Mouse (Mus musculus) embryo, embryonic 11 days (tissue): ENCODE results near the gene Tas2r143.

ENCODE experiments used
- DNase-seq: peaks from one replicate; pipeline ENCODE4 v3.0.0-alpha.2; 2015

Tas2r143 gene

DNA sequence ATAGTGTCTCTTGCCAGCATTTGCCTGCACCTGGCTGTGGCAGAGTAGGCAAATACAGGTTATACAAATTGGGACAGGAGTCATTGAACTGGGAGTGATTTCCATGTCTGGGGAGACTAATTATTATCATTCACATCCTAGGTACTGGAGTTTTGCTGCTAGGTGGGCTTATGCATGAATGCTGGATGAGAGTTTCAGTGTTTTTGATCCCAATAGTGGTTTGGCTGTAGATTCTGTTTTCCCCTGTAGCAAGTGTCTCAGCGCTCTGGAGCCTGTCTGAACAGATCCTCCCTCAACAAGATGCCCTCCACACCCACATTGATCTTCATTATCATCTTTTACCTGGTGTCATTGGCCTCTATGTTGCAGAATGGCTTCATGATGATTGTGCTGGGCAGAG is at the start of gene Tas2r143:
Gene Tas2r143, plus strand, starts transcription at position 301 of the 400 bp plus-strand sequence.
- no peak for DNase-seq

DNA sequence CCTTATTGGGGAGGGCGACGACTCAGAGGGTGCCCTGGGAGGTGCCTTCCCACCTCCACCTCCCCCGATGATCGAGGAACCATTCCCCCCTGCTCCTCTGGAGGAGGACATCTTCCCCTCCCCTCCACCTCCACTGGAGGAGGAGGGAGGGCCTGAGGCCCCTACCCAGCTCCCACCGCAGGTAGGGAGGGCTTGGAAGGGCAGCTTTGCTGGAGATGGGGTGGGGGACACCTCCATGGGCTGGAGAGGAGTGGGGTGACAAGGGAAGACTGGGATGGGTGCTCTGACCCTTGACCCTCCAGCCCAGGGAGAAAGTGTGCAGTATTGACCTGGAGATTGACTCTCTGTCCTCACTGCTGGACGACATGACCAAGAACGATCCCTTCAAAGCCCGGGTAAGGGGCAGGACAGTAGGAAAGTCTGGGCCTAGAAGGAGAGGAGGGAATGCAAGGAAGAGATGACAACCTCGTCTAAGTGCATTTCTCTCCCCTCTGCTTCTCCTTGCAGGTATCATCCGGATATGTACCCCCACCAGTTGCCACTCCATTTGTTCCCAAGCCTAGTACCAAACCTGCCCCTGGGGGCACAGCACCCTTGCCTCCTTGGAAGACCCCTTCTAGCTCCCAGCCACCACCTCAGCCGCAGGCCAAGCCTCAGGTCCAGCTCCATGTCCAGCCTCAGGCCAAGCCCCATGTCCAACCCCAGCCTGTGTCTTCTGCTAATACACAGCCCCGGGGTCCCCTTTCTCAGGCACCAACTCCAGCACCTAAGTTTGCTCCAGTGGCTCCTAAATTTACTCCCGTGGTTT is 48.9 kb upstream of the Tas2r143 start:
- DNase-seq = no peak

DNA sequence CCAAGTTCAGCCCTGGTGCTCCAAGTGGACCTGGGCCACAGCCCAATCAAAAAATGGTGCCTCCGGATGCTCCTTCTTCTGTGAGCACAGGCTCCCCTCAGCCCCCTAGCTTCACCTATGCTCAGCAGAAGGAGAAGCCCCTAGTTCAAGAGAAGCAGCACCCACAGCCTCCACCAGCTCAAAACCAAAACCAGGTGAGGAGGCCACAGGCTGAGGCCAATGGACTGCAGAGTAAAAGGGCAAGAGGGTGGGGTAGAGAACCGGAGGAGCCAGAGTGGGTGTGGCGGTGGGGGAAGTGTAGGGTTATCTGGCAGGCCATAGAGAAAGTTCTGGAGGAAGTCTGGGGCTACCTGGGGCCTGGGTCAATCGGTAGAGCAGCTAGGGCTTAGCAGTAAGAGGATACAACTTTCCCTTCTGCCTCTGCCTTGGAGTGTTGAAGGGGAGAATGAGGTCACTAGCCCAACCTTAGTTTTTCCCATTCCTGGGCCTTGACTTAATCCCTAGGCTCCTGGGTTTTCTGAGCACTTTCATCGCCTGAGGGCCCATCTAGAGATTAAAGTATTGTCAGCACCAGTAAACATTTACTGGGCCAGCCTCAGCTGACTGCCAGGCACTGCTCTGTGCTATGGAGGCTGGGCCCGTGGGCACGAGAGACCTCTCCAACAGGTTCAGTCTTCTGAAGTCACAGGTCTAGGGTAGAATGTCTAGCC is 48.1 kb upstream of the Tas2r143 start:
- DNase-seq = no peak

GRCm38 (mm10) chr6:42352486-42352846 is 47.6 kb upstream of the Tas2r143 start:
- no peak for DNase-seq

DNA sequence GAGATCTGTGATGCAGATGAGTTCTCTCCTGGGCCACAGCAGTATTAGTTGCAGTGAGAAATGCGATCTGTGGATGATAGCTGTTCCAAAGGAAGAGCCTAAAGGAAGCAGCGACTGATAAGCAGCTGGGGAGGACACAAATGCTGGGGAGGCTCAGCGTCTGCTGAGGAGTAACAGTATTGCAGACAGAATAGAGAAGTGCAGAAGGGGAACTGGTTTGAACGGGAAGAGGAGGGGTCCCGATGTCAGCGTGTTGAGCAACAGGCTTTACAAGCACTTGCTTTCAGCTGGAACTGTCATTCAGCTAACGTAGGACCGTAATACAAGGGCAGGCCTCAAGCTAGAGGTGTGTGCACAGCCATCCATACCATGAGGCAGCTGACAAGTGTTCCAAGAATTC is 46.9 kb upstream of the Tas2r143 start:
- no peak for DNase-seq

- DNase-seq = no peak
Measured at GRCm38 (mm10) chr6:42354076-42355019, 45.7 kb upstream of the Tas2r143 start.

GRCm38 (mm10) chr6:42355366-42355765 is 44.7 kb upstream of the Tas2r143 start:
- DNase-seq = no peak

DNA sequence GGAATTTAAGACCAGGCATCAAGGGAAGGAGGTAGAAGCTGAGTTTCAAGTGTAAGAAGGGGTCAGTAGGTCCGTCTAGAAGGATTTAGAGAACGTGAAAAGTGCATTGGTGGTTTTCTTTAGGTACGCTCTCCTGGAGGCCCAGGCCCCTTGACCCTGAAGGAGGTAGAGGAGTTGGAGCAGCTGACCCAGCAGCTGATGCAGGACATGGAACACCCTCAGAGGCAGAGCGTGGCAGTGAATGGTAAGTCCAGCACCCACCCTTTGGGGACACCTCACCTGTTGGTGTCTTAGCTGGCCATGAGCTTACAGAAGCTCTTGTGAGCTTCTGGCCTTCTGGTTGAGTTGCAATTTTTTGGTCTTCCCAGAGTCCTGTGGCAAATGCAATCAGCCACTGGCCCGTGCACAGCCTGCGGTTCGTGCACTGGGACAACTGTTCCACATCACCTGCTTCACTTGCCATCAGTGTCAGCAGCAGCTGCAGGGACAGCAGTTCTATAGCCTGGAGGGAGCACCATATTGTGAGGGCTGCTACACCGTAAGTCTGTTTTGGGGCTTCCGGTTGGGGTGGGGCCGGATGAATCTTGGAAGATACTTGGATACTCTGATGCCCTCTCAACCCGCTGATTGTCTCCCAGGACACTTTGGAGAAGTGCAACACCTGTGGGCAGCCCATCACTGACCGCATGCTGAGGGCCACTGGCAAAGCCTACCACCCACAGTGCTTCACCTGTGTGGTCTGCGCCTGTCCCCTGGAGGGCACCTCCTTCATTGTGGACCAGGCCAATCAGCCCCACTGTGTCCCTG is 44.0 kb upstream of the Tas2r143 start:
- DNase-seq = no peak

DNA sequence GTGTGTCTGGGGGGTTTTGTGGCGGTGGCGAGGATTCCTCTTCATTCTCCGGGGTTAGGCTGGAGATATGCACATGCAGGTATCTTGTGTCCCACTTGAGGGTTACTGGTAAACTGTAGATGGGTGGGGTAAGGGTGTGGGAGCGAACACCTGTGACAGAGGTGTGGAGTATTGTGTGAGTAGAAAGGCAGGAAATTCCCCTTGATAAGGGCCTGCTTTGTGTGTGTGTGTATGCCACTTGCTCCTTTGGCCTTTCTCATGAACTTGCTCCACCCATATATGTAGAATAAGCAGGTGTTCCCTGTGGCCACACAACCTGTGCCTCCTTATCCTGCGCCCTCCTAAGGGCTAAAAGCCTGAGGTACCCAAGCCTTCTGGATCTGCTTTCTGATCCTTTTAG is 43.1 kb upstream of the Tas2r143 start:
- DNase-seq = no peak

GRCm38 (mm10) chr6:42357901-42358300 is 42.1 kb upstream of the Tas2r143 start:
- no peak for DNase-seq

- no peak for DNase-seq
Measured at GRCm38 (mm10) chr6:42358901-42359300, 41.1 kb upstream of the Tas2r143 start.

DNA sequence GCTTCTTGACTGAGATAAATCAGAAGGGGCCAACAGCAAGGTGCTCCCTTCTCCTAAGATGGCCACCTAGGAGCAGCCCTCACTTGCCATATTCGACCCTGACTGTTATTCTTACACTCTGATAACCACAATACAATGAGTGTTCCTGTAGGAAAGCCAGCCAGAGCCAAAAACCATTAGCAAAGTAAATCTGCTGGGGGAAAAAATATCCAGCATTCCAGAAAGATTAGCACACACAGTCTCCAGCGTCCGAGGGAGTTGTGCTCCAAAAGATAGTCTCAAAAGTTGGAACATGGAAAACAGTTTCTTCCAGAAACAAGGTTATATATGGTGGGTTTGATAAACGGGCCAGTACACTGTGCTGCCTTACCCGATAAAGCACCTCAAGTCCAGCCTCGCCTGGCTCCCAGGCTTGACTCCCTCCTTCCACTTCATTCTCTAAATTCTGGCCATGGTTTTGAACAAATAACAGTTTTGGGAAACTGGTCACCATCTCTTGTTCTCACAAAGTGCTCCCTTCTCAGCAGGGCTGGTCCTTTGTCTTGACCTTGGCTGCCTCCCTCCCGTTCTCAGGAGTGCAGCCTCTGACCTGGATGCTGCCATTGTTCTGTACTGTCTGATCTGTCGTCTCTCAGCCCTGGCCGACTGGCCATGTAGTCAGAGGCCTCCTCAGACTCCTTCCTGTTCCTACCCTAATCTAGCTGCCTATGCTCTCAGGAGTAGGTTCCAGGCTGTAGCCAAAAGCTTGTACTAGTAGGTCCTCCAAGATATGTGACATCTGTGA is 40.5 kb upstream of the Tas2r143 start:
- DNase-seq = no peak

DNA sequence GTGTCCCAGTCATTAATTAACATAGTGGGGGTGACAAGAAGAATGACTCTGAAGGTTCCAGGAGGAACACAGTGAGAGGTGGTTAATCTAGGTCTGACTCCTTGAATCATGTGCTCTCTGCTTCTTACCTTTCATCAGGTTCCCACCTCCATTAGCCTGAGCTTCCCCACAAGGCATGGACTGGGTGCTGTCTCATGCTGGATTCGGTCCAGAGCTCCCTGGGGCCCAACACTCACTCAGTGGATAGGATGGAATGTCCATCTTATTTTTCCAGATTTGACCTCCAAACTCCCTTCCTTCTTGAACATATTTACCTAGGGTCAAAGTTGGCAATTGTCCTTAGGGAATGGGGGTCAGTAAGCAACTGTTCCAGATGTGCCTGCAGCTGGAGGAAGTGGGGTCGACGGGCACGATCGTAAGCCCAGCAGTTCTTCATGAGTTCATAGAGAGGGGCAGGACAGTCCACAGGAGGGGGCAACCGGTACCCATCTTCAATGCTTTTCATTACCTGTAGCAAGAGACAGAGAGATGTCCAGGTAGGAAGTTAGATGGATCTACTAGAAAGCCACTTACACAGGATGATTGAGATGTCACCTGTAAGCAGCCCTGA is 39.7 kb upstream of the Tas2r143 start:
- no peak for DNase-seq

DNA sequence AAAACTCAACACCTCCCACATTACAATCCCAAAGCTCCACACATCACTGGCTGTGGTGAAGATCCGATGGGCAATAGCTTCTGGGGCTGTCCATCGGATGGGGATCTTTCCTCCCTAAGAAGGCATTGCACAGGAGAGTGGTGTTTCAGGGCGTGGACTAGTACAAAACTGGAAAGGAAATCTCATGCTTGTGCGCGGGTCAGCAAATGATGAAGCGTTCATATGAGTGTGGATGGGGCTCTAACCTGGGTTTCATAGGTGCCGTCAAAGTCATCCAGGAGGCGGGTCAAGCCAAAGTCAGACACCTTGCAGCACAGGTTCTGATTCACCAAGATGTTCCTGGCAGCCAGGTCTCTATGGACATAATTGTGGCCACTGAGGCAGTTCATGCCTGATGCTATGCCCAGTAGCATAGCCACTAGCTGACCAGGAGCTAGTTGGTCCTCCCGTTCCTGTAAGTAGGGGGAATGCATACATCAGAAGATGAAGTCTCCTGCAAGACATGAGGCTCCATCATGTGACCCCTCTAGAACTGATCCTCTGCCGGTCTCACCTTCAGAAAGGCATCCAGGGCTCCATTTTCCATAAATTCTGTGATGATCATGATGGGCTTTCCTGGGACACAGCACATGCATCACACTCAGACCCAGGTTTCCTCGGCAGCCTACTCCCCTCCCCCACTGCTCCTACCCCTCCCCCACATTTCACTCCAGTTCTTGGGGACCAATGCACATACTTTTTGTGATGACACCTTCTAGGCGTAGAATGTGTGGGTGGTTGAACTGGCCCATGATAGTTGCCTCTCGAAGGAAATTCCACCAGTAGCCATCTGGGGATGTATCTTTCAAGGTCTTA is 38.8 kb upstream of the Tas2r143 start:
- no peak for DNase-seq

DNA sequence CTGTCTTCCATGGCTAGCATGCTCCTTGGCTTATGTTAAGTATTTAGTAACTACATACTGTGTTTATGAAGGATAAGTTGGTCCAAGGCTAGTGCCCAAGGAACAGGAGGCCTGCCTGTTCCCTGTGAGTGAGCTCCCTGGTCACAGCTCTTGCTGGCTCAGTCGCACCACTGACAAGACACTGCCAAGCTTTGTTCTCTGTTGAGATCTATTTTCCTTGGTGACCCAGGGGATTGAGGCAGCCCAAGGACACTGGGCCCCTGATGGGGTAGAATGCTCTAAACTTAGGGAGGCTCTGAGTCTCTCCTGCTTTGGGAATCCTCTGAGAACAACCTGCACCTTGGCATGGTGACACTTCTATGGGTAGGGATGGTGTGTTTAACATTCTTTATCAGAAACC is 38.0 kb upstream of the Tas2r143 start:
- DNase-seq = no peak

DNA sequence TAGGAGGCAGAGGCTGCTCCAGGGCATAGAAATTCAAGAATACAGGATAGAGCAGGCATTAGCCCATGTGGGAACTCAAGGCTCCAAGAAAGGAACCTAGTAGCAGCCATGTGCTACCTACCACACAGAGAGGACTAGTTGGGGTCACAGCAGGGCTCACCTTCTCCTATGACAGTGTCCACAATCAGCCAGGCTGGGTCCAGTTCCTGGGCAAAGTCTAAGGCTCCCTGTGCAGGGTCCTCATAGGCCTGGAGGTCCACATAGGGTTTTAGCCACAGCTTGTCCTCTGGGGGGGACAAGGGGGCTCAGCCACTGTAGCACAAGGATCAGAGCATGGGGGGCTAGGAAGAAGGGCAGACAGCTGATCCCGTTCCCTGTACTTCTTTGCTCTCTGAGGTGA is 37.5 kb upstream of the Tas2r143 start:
- no peak for DNase-seq

DNA sequence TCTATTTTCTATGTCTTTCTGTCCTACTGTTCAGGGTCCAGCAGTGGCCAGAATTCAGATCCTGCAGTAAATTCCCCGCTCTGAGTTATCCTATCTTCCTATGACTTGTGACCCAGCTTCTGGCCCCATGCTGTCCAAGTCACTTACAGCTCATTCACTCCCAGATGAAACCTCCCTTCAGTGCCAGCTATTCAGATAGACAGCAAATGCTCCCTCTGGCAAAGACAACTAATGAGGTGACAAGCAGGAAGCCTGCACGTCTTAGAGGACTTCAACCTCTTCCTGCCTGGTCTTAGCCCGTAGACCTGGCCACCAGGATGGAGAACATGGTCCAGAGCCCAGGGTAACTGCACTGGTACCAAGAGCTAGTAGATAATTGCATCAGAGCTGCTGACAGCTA is 37.1 kb upstream of the Tas2r143 start:
- DNase-seq = no peak

DNA sequence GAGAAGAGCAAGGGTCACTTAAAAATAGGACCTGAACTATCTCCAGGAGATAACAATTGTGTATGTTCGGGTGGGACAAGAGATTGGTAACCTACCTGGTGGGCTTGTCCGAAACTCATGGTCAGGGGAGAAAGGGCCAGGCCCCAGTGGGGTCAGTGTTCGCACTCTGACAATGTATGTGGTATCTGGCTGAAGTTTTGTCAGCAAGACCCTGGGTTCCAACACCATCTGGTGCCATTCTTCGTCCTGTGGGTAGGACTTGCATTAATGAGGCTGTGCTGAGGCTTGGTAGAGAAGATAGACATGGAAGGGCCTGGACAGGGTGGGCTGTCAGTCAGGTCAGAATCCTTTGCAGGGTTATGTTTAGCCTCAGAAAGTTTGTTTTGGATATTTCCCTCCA is 36.0 kb upstream of the Tas2r143 start:
- DNase-seq = no peak

DNA sequence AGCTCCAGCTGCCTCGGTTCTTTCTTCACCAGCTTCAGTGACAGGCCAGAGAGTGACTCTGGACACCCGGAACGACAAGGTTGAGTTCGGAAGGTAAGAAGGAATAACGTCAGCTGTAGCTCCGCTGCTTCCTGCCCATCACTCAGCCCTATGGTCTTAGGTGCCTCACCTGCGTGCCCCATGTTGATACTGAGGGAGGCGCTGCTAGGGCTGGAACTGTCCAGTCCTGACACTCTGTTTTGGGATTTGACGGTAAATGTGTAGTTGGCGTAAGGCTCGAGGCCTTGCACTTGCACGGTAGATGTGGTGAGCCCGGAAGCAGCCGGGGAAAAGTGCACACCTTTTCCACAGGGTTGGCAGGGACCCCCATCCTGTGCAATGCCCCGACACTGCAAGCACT is 35.4 kb upstream of the Tas2r143 start:
- DNase-seq = no peak

DNA sequence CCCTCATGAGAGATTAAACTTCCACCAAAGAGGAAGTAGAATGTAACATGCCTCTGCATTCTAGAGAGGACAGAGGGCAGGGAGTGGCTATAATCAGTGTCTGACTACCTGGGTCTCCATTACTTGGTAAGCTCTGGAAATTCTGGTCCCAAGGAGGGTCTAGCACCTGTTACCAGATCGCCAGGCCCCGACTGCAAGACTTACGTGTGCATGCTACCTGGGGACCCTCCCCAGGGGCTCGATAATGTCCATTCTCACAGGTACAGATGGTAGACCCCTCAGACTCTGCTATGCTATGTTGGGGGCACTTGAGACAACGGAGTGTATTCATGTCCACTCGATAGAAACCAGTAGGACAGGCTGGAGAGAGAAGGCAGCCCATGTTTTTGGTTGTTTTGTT is 34.8 kb upstream of the Tas2r143 start:
- DNase-seq = no peak
